Mouse (Mus musculus): ENCODE measurements around the gene Plxnc1. TPM values are rescaled to one million over a fixed set of nuclear protein-coding genes. Genes with fewer than 3 reads are reported as not detected.

The Plxnc1 gene
- 1.8 and 2.1 TPM in 2 replicates for polyA plus RNA-seq (2016; fragmentation: Nextera tagmentation; extraction: Ambion mirVana)

- no peaks in the 10 kb centered on the region for H3K36me3 ChIP-seq (replicated peaks)
- H3K27ac ChIP-seq: peak within 1 kb of the TSS; percentile 92
- peaks cover 83% of the 10 kb centered on the region for H3K27me3 ChIP-seq (ENCODE audit: poor library complexity, severe bottlenecking)
- H3K9me3 ChIP-seq: no peaks in the 10 kb centered on the region
- WGBS: under 1% methylated on average over 50 of the region's 57 CpGs
- peak; percentile 81 for DNase-seq (ENCODE audit: extremely low spot score, low spot score)
- H3K4me3 ChIP-seq: peak within 1 kb of the TSS; percentile 66
- peaks cover 62% of the 10 kb centered on the region for H3K4me1 ChIP-seq
Measured at GRCm38 (mm10) chr10:94944691-94945205, at the start of gene Plxnc1. Plxnc1 (minus strand) TSS chr10:94944835.

- Histone ChIP-seq H3K36me3 (replicated peaks) (no peaks in the 10 kb centered on the region), H3K27ac (peak overlapping the region; percentile 62; the same call in 1 of the 2 replicates), H3K27me3 (ENCODE audit: poor library complexity, severe bottlenecking) (peaks cover 22% of the 10 kb centered on the region), H3K4me3 (peak overlapping the region; percentile 42; the same call in 1 of the 2 replicates), H3K4me1 (peaks cover 27% of the 10 kb centered on the region), H3K9me3 (no peaks in the 10 kb centered on the region)
- peak; percentile 78 for DNase-seq (ENCODE audit: extremely low spot score, low spot score)
- WGBS: 11% methylated on average over 9 of the region's 9 CpGs
Measured at GRCm38 (mm10) chr10:94992127-94992526, 47.5 kb upstream of the Plxnc1 start.

GRCm38 (mm10) chr10:94991564-94992097 is 47.0 kb upstream of the Plxnc1 start:
- Histone ChIP-seq H3K27me3 (ENCODE audit: poor library complexity, severe bottlenecking) (peaks cover 22% of the 10 kb centered on the region), H3K27ac (peak overlapping the region; percentile 62), H3K4me1 (peaks cover 27% of the 10 kb centered on the region), H3K4me3 (peak overlapping the region; percentile 42), H3K36me3 (replicated peaks) (no peaks in the 10 kb centered on the region), H3K9me3 (no peaks in the 10 kb centered on the region)
- WGBS: 21% methylated on average over 17 of the region's 17 CpGs
- peak; percentile 69 for DNase-seq (ENCODE audit: extremely low spot score, low spot score)

- no peaks in the 10 kb centered on the region for H3K9me3 ChIP-seq
- peaks cover 27% of the 10 kb centered on the region for H3K4me1 ChIP-seq
- H3K27me3 ChIP-seq (ENCODE audit: poor library complexity, severe bottlenecking): peaks cover 22% of the 10 kb centered on the region
- H3K36me3 ChIP-seq (replicated peaks): no peaks in the 10 kb centered on the region
- WGBS: 28% methylated on average over 17 of the region's 17 CpGs
- peak; percentile 30 for DNase-seq (ENCODE audit: extremely low spot score, low spot score)
- H3K4me3 ChIP-seq: peak overlapping the region; percentile 42
- peak overlapping the region; percentile 62 for H3K27ac ChIP-seq
Measured at GRCm38 (mm10) chr10:94990768-94991563, 46.3 kb upstream of the Plxnc1 start.

- Histone ChIP-seq H3K36me3 (replicated peaks) (no peaks in the 10 kb centered on the region), H3K27ac (no peak overlapping the region), H3K27me3 (ENCODE audit: poor library complexity, severe bottlenecking) (peaks cover 22% of the 10 kb centered on the region), H3K9me3 (peaks cover 5% of the 10 kb centered on the region; the same call in 1 of the 2 replicates), H3K4me3 (no peak overlapping the region), H3K4me1 (peaks cover 27% of the 10 kb centered on the region)
- no peak for DNase-seq (ENCODE audit: extremely low spot score, low spot score)
- 88% methylated on average over 5 of the region's 5 CpGs for WGBS
Measured at GRCm38 (mm10) chr10:94989321-94989720, 44.7 kb upstream of the Plxnc1 start.

- H3K36me3 ChIP-seq (replicated peaks): no peaks in the 10 kb centered on the region
- 83% methylated on average over 1 of the region's 1 CpGs for WGBS
Measured at GRCm38 (mm10) chr10:94985103-94985502, 40.5 kb upstream of the Plxnc1 start.

GRCm38 (mm10) chr10:94982528-94982927 is 37.9 kb upstream of the Plxnc1 start:
- Histone ChIP-seq H3K27ac (no peak overlapping the region), H3K36me3 (replicated peaks) (no peaks in the 10 kb centered on the region), H3K4me1 (peaks cover 24% of the 10 kb centered on the region), H3K27me3 (ENCODE audit: poor library complexity, severe bottlenecking) (no peaks in the 10 kb centered on the region), H3K4me3 (no peak overlapping the region), H3K9me3 (peaks cover 17% of the 10 kb centered on the region; the same call in 1 of the 2 replicates)
- 91% methylated on average over 8 of the region's 8 CpGs for WGBS
- no peak for DNase-seq (ENCODE audit: extremely low spot score, low spot score)

More at GRCm38 (mm10) chr10:94985103-94985502, 40.5 kb upstream of the Plxnc1 start:
- no peak overlapping the region for H3K4me3 ChIP-seq
- no peak for DNase-seq (ENCODE audit: extremely low spot score, low spot score)
- no peak overlapping the region for H3K27ac ChIP-seq
- peaks cover 10% of the 10 kb centered on the region for H3K4me1 ChIP-seq
- H3K27me3 ChIP-seq (ENCODE audit: poor library complexity, severe bottlenecking): peaks cover 6% of the 10 kb centered on the region; the same call in 1 of the 2 replicates
- H3K9me3 ChIP-seq: peaks cover 17% of the 10 kb centered on the region; the same call in 1 of the 2 replicates

GRCm38 (mm10) chr10:94981466-94982138 is 37.0 kb upstream of the Plxnc1 start:
- no peaks in the 10 kb centered on the region for H3K27me3 ChIP-seq (ENCODE audit: poor library complexity, severe bottlenecking)
- H3K27ac ChIP-seq: no peak overlapping the region
- H3K36me3 ChIP-seq (replicated peaks): no peaks in the 10 kb centered on the region
- H3K9me3 ChIP-seq: peaks cover 17% of the 10 kb centered on the region; the same call in 1 of the 2 replicates
- DNase-seq (ENCODE audit: extremely low spot score, low spot score): no peak
- H3K4me3 ChIP-seq: no peak overlapping the region
- H3K4me1 ChIP-seq: peaks cover 24% of the 10 kb centered on the region
- WGBS: 77% methylated on average over 12 of the region's 12 CpGs

- no peaks in the 10 kb centered on the region for H3K36me3 ChIP-seq (replicated peaks)
- no peak overlapping the region for H3K4me3 ChIP-seq
- peak overlapping the region; percentile 31; the same call in 1 of the 2 replicates for H3K27ac ChIP-seq
- H3K9me3 ChIP-seq: peaks cover 7% of the 10 kb centered on the region; the same call in 1 of the 2 replicates
- WGBS: 41% methylated on average over 5 of the region's 5 CpGs
- DNase-seq (ENCODE audit: extremely low spot score, low spot score): no peak
- H3K27me3 ChIP-seq (ENCODE audit: poor library complexity, severe bottlenecking): no peaks in the 10 kb centered on the region
- peaks cover 41% of the 10 kb centered on the region for H3K4me1 ChIP-seq
Measured at GRCm38 (mm10) chr10:94978265-94978822, 33.7 kb upstream of the Plxnc1 start.

- WGBS: 65% methylated on average over 5 of the region's 5 CpGs
- Histone ChIP-seq H3K4me3 (no peak overlapping the region), H3K27me3 (ENCODE audit: poor library complexity, severe bottlenecking) (no peaks in the 10 kb centered on the region), H3K4me1 (peaks cover 36% of the 10 kb centered on the region), H3K27ac (no peak overlapping the region), H3K9me3 (no peaks in the 10 kb centered on the region; the same call in 1 of the 2 replicates), H3K36me3 (replicated peaks) (no peaks in the 10 kb centered on the region)
- DNase-seq (ENCODE audit: extremely low spot score, low spot score): peak; percentile 31
Measured at GRCm38 (mm10) chr10:94976329-94976728, 31.7 kb upstream of the Plxnc1 start.

- Histone ChIP-seq H3K27ac (no peak overlapping the region), H3K9me3 (no peaks in the 10 kb centered on the region; the same call in 1 of the 2 replicates), H3K36me3 (replicated peaks) (no peaks in the 10 kb centered on the region), H3K27me3 (ENCODE audit: poor library complexity, severe bottlenecking) (no peaks in the 10 kb centered on the region), H3K4me1 (peaks cover 36% of the 10 kb centered on the region), H3K4me3 (no peak overlapping the region)
- no peak for DNase-seq (ENCODE audit: extremely low spot score, low spot score)
- 56% methylated on average over 4 of the region's 4 CpGs for WGBS
Measured at GRCm38 (mm10) chr10:94975099-94975496, 30.5 kb upstream of the Plxnc1 start.

Data from forebrain, embryonic 10.5 days (tissue).